Mouse (Mus musculus) Patski (cell line): ENCODE measurements around the gene Mpp2. TPM values are rescaled to one million over a fixed set of nuclear protein-coding genes. Genes with fewer than 3 reads are reported as not detected.

Source experiments
- ATAC-seq: fragments of 100-300 bp; one replicate; pipeline ENCODE4 v1.8.0; 2021
- CTCF ChIA-PET: fragments of 350-600 bp; sonication (Branson Sonifier 250); formaldehyde crosslinking; loops from one replicate; lab custom pipeline; 2022; ENCODE audit warnings: inconsistent platforms; lab: Charles Lee
- POLR2A ChIA-PET: fragments of 350-600 bp; sonication (Branson Sonifier 250); formaldehyde crosslinking; loops from one replicate; lab custom pipeline; 2022; ENCODE audit warnings: antibody characterized with exemption, inconsistent platforms; lab: Charles Lee
- DNase-seq: peaks from one replicate; pipeline ENCODE4 v3.0.0-alpha.2; 2011; ENCODE audit warnings: low read depth, low spot score
- H3K27me3 ChIP-seq: fragments of 371-371 bp; one replicate; pipeline ENCODE4 v1.5.1; 2021
- CTCF ChIP-seq: fragments of 100-300 bp; IDR thresholded peaks from one replicate; pipeline ENCODE4 v1.5.1; 2021
- in situ Hi-C: fragments of 300-500 bp; cut with MboI; formaldehyde crosslinking; loops from 3 replicates; pipeline ENCODE4 v1.11.1; 2018; ENCODE audit warnings: low pct_unique_long_range_greater_than_20kb, mixed read lengths
- polyA plus RNA-seq: library from polyadenylated mRNA; unstranded; gene quantifications from one replicate; pipeline ENCODE4 v1.2.3, GENCODE M21; 2021

Mpp2 gene
- polyA plus RNA-seq, 1 experiment from 2014 or later: 16.9 TPM

DNA sequence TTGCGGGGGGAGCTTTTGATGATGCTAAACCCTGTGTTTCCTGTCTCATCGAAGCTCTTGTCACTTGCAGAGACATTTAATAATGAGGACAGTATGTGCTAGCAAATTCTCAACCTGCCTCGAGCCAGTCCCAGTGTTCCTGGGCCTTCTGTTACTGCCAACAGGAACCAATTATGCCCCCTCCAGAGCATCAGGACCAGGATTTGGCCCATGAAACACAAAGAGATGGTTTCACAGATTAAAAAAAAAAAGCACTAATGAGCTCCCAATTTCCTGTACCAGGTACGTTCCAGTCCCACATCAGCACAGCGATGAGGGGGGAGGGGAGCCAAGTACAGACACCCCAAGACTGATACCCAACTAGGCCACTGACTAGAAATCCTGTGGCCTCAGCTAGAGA lies 67.1 kb downstream of the Mpp2 start:
- CTCF ChIA-PET: no interaction called here

DNA sequence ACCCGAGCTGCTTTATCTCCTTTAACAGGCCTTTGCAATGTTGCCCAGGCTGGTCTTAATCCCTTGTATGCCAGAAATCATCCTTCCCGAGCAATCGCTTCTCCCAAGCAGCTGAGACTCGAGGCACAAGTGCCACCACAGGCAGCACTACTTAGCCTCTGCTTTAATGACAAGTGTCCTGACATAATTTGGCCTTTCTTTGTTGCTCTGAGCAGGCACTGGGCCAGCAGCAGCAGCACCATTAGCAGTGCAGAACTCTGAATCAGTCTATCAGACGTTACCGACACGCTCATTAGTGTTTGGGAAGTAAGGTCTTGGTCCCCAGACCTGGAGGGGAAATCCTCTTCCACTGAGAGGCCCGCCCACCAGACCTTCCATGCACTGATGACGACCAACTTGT lies 68.6 kb downstream of the Mpp2 start:
- CTCF ChIA-PET: interaction anchor here (1.2 kb wide), 1 partner anchor 22 kb away, joined by 3 read pairs; no protein-coding TSS in a partner anchor
- no peak for TF ChIP-seq CTCF
- no peaks in the 10 kb centered on the region for H3K27me3 ChIP-seq
- DNase-seq: no peak
- in situ Hi-C loops: no loop called here
- POLR2A ChIA-PET: no interaction called here
- no peak for ATAC-seq

More for the DNA sequence above, 67.1 kb downstream of the Mpp2 start:
- DNase-seq: no peak
- ATAC-seq: no peak
- in situ Hi-C loops: no loop called here
- no peak for TF ChIP-seq CTCF
- no peaks in the 10 kb centered on the region for H3K27me3 ChIP-seq
- POLR2A ChIA-PET: interaction anchor here (0.6 kb wide), 2 partner anchors 19 to 252 kb away, joined by 3 read pairs; no protein-coding TSS in a partner anchor

DNA sequence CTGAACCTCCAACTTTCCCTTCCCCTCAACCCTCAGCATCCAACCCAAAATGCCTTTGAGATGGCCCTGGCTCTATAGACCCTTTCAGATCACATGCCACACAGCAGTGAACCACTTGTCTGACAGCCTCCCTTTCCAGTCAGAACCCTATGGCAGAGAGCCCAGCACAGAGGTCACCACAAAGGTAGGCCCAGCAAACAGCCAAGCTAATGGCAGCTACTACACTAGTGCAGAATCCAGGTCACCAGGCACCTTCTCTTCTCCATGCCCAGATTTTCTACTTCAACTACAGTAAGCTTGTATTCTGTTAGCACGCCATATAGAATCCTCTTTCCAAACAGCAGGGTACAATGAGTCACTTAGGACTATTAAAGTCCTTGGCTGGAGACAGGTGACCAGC lies 72.2 kb downstream of the Mpp2 start:
- TF ChIP-seq CTCF: no peak
- no peaks in the 10 kb centered on the region for H3K27me3 ChIP-seq
- in situ Hi-C loops: no loop called here
- no peak for ATAC-seq
- POLR2A ChIA-PET: no interaction called here
- no peak for DNase-seq
- CTCF ChIA-PET: no interaction called here

GRCm38 (mm10) chr11:102015472-102015871 lies 72.8 kb downstream of the Mpp2 start:
- TF ChIP-seq CTCF: no peak
- POLR2A ChIA-PET: no interaction called here
- in situ Hi-C loops: no loop called here
- DNase-seq (no peak), ATAC-seq (no peak)
- CTCF ChIA-PET: interaction anchor here (1.2 to 1.4 kb wide), 2 partner anchors 9 to 24 kb away, joined by 3 to 4 read pairs; no protein-coding TSS in a partner anchor
- H3K27me3 ChIP-seq: no peaks in the 10 kb centered on the region

- ChIA-PET POLR2A (interaction anchor here (0.6 to 1.1 kb wide), 2 partner anchors 9 to 757 kb away, joined by 3 to 4 read pairs; no protein-coding TSS in a partner anchor), CTCF (no interaction called here)
- no peak for TF ChIP-seq CTCF
- ATAC-seq (no peak), DNase-seq (no peak)
- no peaks in the 10 kb centered on the region for H3K27me3 ChIP-seq
- in situ Hi-C loops: no loop called here
Observed at GRCm38 (mm10) chr11:102013201-102013600, 75.1 kb downstream of the Mpp2 start.

- DNase-seq (no peak), ATAC-seq (no peak)
- H3K27me3 ChIP-seq: no peaks in the 10 kb centered on the region
- TF ChIP-seq CTCF: no peak
- POLR2A ChIA-PET: no interaction called here
- CTCF ChIA-PET: interaction anchor here (0.6 to 1.1 kb wide), 3 partner anchors 11 to 42 kb away, joined by 3 to 4 read pairs (median 3); no protein-coding TSS in a partner anchor
- in situ Hi-C loops: no loop called here
Observed at GRCm38 (mm10) chr11:102011510-102011909, 76.8 kb downstream of the Mpp2 start.

DNA sequence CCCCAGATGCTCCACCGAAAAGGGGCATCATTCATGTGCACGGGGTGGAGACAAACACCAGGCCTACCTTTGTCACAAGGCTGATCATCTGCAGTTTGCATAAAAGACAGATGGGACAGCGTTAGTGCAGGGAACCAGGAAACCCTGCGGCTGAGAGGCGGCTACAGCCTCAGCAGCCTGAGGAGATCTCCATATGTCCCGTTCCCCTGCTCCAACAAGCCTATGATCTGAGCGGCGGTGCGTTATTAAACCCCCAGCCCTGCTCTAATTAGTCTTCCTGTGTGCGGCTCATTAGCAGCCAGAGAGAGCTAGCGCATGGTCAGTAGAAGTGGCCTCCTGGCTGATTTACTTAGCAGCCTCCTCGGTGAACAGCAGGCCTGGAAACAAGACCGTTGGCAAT lies 78.2 kb downstream of the Mpp2 start:
- CTCF ChIA-PET: no interaction called here
- DNase-seq: no peak
- in situ Hi-C loops: no loop called here
- POLR2A ChIA-PET: interaction anchor here (0.6 kb wide), 1 partner anchor 309 kb away, joined by 3 read pairs; the partner anchor contains the start of gene Ubtf
- H3K27me3 ChIP-seq: no peaks in the 10 kb centered on the region
- no peak for ATAC-seq
- TF ChIP-seq CTCF: no peak

DNA sequence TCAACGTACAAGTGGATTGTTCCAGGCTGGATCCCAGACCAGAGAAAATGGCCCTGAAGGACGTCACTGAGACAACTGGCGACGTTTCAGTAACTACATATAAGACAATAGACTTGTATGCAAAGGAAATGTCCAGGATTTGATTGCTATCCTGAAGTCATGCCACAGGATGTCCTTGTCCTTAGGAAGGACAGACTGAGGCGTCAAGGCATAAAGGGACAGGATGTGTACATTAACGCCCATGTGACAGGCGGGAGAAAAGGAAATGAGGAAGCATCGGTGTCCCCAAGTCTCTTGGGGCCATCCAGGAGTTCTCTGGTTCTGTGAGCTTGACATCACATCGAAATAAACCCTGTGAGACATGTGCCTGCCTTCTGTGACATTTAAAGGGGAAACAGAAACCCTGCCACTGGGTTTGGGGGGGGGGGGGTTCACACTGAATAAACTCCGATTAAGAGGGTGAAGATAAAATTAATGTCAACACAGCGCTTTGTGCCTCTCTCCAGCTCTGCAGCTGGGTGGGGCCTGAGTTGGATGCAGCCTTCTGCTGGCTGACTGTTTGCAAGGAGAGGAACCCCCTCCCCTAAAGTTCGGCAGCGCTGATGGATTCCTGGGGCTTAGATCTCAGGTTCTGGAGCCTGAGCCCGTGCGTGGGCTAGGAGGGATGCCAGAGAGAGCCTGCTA lies 79.2 kb downstream of the Mpp2 start:
- ATAC-seq: no peak
- TF ChIP-seq CTCF: no peak
- no peak for DNase-seq
- ChIA-PET POLR2A (no interaction called here), CTCF (interaction anchor here (0.6 to 0.9 kb wide), 2 partner anchors 23 to 31 kb away, joined by 3 to 4 read pairs; no protein-coding TSS in a partner anchor)
- in situ Hi-C loops: no loop called here
- H3K27me3 ChIP-seq: no peaks in the 10 kb centered on the region

DNA sequence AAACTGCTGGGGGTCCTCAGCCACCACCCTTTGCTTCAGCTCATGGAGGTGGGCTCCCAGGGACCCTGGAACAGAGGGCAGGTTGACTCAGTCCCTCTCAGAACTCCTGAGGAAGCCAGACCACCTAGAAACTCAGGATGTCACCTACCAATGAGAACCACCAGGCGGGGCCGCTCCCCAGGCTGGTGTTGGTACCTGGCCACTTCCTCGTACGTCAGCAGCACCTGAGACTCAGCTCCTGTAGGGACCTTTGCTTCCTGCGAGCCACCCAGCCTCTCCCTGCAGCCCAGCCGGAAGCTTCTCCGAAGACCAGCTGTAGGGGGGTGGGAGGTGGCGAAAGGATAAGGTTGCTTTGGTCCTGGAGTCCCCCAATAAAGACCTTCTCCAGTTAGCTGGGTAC lies 79.9 kb downstream of the Mpp2 start:
- TF ChIP-seq CTCF: no peak
- in situ Hi-C loops: no loop called here
- POLR2A ChIA-PET: no interaction called here
- ATAC-seq (no peak), DNase-seq (no peak)
- H3K27me3 ChIP-seq: no peaks in the 10 kb centered on the region
- CTCF ChIA-PET: no interaction called here

Other genes starting within 250 kb of the Mpp2 start
- 0.06 TPM for gene Meox1, start 194.1 kb downstream of the Mpp2 start, polyA plus RNA-seq
- gene Sost, start 121.5 kb downstream of the Mpp2 start, polyA plus RNA-seq: not detected
- gene Cfap97d1, start 104.2 kb downstream of the Mpp2 start, polyA plus RNA-seq: not detected
- gene Dusp3, start 101.5 kb downstream of the Mpp2 start, polyA plus RNA-seq: 95.7 TPM
- 5.2 TPM for gene Mpp3, start 60.1 kb downstream of the Mpp2 start, polyA plus RNA-seq
- not detected for gene Cd300lg, start 47.0 kb downstream of the Mpp2 start, polyA plus RNA-seq
- gene Ppy, start 12.8 kb upstream of the Mpp2 start, polyA plus RNA-seq: not detected
- gene Pyy, start 19.3 kb upstream of the Mpp2 start, polyA plus RNA-seq: not detected
- gene Nags, start 57.0 kb upstream of the Mpp2 start, polyA plus RNA-seq: not detected
- gene Tmem101, start 67.9 kb upstream of the Mpp2 start, polyA plus RNA-seq: 30.3 TPM
- 45.0 TPM for gene Lsm12, start 96.8 kb upstream of the Mpp2 start, polyA plus RNA-seq
- 110 TPM for gene G6pc3, start 101.1 kb upstream of the Mpp2 start, polyA plus RNA-seq
- 63.8 TPM for gene Hdac5, start 141.7 kb upstream of the Mpp2 start, polyA plus RNA-seq
- gene BC030867, start 160.4 kb upstream of the Mpp2 start, polyA plus RNA-seq: 6.8 TPM
- 0.28 TPM for gene Asb16, start 180.2 kb upstream of the Mpp2 start, polyA plus RNA-seq
- 60.5 TPM for gene Tmub2, start 196.4 kb upstream of the Mpp2 start, polyA plus RNA-seq
- 53.4 TPM for gene Atxn7l3, start 208.1 kb upstream of the Mpp2 start, polyA plus RNA-seq
- gene Ubtf, start 231.2 kb upstream of the Mpp2 start, polyA plus RNA-seq: 101 TPM